Mouse (Mus musculus) heart, embryonic 11.5 days (tissue): ENCODE results near the gene Anapc15-ps. TPM values are rescaled to one million over a fixed set of nuclear protein-coding genes. Genes with fewer than 3 reads are reported as not detected.
"Not testable (repeated sequence)": the region's sequence is repeated elsewhere in the genome, so short reads cannot be mapped to it uniquely, and the experiment has no call there.

Experiments
- ATAC-seq: fragments of 200-750 bp; cut with Nextera tagmentation; replicated peaks from 2 replicates; pipeline ENCODE4 v1.8.0; 2017; ENCODE audit warnings: moderate library complexity; ENCODE audit not compliant: insufficient number of reproducible peaks, low FRiP score, low TSS enrichment
- H3K27ac ChIP-seq: fragments of 300-500 bp; sonication (generic); 2 replicates; pipeline ENCODE4 v1.5.1; 2014; ENCODE audit warnings: mild to moderate bottlenecking, low read depth, low read length
- H3K27me3 ChIP-seq: fragments of 300-500 bp; sonication (generic); 2 replicates; pipeline ENCODE4 v1.6.1; 2014; ENCODE audit warnings: mild to moderate bottlenecking, low read length, mixed read lengths; ENCODE audit not compliant: control insufficient read depth, insufficient read depth
- H3K36me3 ChIP-seq: fragments of 300-500 bp; sonication (generic); 2 replicates; pipeline ENCODE4 v1.6.1; 2014; ENCODE audit warnings: mild to moderate bottlenecking, low read length, moderate library complexity, mixed read lengths; ENCODE audit not compliant: control insufficient read depth, insufficient read depth
- H3K4me1 ChIP-seq: fragments of 300-500 bp; sonication (generic); 2 replicates; pipeline ENCODE4 v1.6.1; 2014; ENCODE audit warnings: low read length; ENCODE audit not compliant: control insufficient read depth, insufficient read depth
- H3K4me2 ChIP-seq: fragments of 300-500 bp; sonication (generic); 2 replicates; pipeline ENCODE4 v1.6.1; 2014; ENCODE audit warnings: mild to moderate bottlenecking, moderate library complexity
- H3K4me3 ChIP-seq: fragments of 300-500 bp; sonication (generic); 2 replicates; pipeline ENCODE4 v1.5.1; 2014; ENCODE audit warnings: low read depth, low read length
- H3K9ac ChIP-seq: fragments of 300-500 bp; sonication (generic); 2 replicates; pipeline ENCODE4 v1.6.1; 2014; ENCODE audit warnings: mild to moderate bottlenecking, low read depth, low read length, moderate library complexity
- H3K9me3 ChIP-seq: fragments of 300-500 bp; sonication (generic); replicated peaks from 2 replicates; pipeline ENCODE4 v1.6.1; 2016; ENCODE audit warnings: low read length; ENCODE audit not compliant: control insufficient read depth
- WGBS: fragments of 180-500 bp; shearing (Covaris S2); extraction: QIAGEN DNeasy Blood & Tissue Kit; methylation state at CpG from one replicate; pipeline ENCODE4 v1.1.7; 2014; ENCODE audit not compliant: insufficient replicate concordance; 5-methylcytosine and 5-hydroxymethylcytosine counted together
- polyA plus RNA-seq: library from polyadenylated mRNA; unstranded; fragments of >200 nt; fragmentation: Nextera tagmentation; extraction: Ambion mirVana; gene quantifications from 2 replicates; pipeline ENCODE4 v1.2.1, GENCODE M21; 2014

Gene Anapc15-ps
- polyA plus RNA-seq, 1 experiment from 2014 or later: not detected

DNA sequence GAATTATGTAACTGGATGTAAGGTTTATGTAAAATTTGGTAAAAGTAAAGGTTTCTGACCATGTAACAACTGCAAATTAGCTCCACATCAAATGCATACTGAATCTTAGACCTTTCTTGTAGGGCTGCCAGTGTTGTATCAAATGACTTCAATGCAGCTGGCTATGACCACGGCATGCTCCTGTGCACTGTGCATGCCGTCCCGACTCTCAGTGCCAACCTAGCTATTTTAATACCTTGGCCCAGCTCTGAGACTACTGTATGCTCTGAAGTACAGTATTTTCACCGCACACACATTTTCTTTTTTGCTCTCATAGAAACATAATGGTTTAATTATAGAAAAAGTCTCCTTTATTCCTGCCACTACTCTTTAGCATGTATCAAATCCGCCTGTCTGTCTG lies 31.9 kb downstream of the Anapc15-ps start:
- Histone ChIP-seq H3K4me1 (no peaks in the 10 kb centered on the region), H3K36me3 (no peaks in the 10 kb centered on the region), H3K9ac (no peak overlapping the region), H3K27me3 (no peaks in the 10 kb centered on the region), H3K27ac (no peak overlapping the region), H3K4me3 (no peak overlapping the region), H3K4me2 (no peak overlapping the region), H3K9me3 (no peaks in the 10 kb centered on the region)
- 84% methylated on average over 5 of the region's 5 CpGs for WGBS
- no peak for ATAC-seq

DNA sequence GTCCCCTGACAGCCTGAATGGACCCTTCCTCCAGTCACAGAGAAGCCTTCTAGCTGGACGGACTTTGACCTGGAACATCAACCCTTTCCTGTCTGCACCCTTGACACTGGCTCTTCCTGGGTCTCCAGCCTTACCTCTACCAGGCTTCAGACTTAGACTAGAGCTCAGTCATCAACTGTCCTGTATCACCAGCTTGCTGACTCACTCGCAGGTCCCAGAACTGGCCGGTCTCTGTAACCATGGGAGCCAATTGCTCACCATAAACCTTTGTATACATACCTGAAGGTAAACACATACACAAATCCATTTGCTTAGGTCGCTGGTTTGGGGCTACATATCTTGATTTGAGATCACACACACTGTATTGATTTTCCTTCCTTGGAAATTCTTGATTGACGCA lies 33.8 kb downstream of the Anapc15-ps start:
- ATAC-seq: no peak

DNA sequence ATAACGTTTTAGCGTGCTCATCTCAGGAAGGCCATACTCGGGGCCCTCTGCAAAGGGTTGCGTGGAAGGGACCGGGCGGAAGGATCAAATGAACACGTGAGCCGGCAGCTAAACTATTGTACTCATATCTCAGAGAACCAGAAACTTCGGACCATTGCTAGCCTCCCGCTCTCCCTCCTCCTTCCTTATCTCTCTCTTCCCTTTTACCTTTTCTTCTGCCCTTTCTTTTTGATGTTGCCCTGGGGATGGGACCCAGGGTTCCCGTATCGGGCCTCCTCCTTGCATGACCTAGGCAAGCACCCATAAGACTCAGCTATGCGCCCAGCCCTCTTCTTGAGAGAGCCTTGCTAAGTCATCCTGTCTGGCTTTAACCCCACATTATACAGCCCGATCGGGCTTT lies 38.5 kb downstream of the Anapc15-ps start:
- no peaks in the 10 kb centered on the region for H3K4me1 ChIP-seq
- no peak overlapping the region for H3K9ac ChIP-seq
- peak overlapping the region; percentile 66 for H3K27ac ChIP-seq
- H3K4me2 ChIP-seq: no peak overlapping the region
- H3K36me3 ChIP-seq: no peaks in the 10 kb centered on the region
- no peaks in the 10 kb centered on the region for H3K9me3 ChIP-seq
- ATAC-seq: peak; percentile 88
- H3K27me3 ChIP-seq: no peaks in the 10 kb centered on the region
- WGBS: 63% methylated on average over 15 of the region's 15 CpGs
- H3K4me3 ChIP-seq: no peak overlapping the region

More for the DNA sequence above, 33.8 kb downstream of the Anapc15-ps start:
- no peaks in the 10 kb centered on the region for H3K27me3 ChIP-seq
- no peak overlapping the region for H3K27ac ChIP-seq
- H3K9ac ChIP-seq: no peak overlapping the region
- no peaks in the 10 kb centered on the region for H3K9me3 ChIP-seq
- no peaks in the 10 kb centered on the region for H3K4me1 ChIP-seq
- H3K4me2 ChIP-seq: no peak overlapping the region
- 70% methylated on average over 5 of the region's 5 CpGs for WGBS
- no peak overlapping the region for H3K4me3 ChIP-seq
- no peaks in the 10 kb centered on the region for H3K36me3 ChIP-seq

DNA sequence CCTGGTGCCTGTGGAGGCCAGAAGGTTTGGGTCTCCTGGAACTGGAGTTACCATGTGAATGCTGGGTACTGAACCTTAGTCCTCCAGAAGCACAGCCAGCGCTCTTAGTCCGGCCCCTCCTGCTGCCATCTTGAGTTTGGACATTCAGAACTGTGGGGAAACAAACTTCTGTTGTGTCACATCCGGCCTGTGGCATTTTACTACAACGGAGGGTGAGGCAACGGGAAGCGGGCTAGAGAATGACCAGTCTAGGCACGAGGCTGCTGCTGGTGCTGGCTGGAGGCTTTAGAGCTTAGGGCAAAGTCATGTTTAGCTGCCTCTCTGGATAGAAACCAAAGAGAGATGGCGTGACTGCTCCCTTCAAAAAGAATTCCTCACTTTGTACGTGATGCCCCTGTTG lies 39.0 kb downstream of the Anapc15-ps start:
- H3K27me3 ChIP-seq: no peaks in the 10 kb centered on the region
- no peaks in the 10 kb centered on the region for H3K36me3 ChIP-seq
- peak overlapping the region; percentile 66 for H3K27ac ChIP-seq
- H3K4me1 ChIP-seq: no peaks in the 10 kb centered on the region
- H3K9me3 ChIP-seq: no peaks in the 10 kb centered on the region
- no peak for ATAC-seq
- 0 out of 2 replicates have a peak overlapping the region, but pooled peaks have one; percentile 1 for H3K9ac ChIP-seq
- H3K4me2 ChIP-seq: no peak overlapping the region
- no peak overlapping the region for H3K4me3 ChIP-seq
- 67% methylated on average over 9 of the region's 9 CpGs for WGBS

DNA sequence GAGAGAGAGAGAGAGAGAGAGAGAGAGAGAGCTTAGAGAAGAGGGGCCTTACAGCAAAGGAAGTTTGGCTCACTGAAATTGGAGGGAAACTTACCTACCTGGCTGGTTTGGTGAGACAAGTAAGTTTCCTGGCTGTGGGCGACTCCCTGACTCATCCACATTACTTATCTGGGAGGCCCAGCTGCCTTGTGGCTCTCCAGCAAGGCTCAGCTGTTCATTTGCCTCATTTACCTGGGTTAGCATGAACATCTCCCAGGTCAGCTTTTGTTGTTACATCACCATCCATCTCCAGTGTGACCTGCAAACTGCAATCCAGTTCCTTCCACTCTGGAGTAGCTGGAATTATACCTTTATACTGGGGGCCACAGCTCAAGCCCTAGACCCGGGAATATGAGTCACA lies 41.7 kb downstream of the Anapc15-ps start:
- no peaks in the 10 kb centered on the region for H3K27me3 ChIP-seq
- H3K4me3 ChIP-seq: no peak overlapping the region
- no peaks in the 10 kb centered on the region for H3K36me3 ChIP-seq
- 0 out of 2 replicates have a peak, but pooled peaks have one; percentile 69 for ATAC-seq
- no peaks in the 10 kb centered on the region for H3K4me1 ChIP-seq
- no peaks in the 10 kb centered on the region for H3K9me3 ChIP-seq
- no peak overlapping the region for H3K9ac ChIP-seq
- peak overlapping the region; percentile 84 for H3K27ac ChIP-seq
- H3K4me2 ChIP-seq: no peak overlapping the region
- 67% methylated on average over 2 of the region's 2 CpGs for WGBS

GRCm38 (mm10) chr10:95630726-95631345 lies 42.4 kb downstream of the Anapc15-ps start:
- H3K4me2 ChIP-seq: peak overlapping the region; percentile 48; the same call in 1 of the 2 replicates
- H3K4me1 ChIP-seq: no peaks in the 10 kb centered on the region
- peak overlapping the region; percentile 39; the same call in 1 of the 2 replicates for H3K9ac ChIP-seq
- no peak overlapping the region for H3K4me3 ChIP-seq
- peak overlapping the region; percentile 84 for H3K27ac ChIP-seq
- H3K9me3 ChIP-seq: no peaks in the 10 kb centered on the region
- WGBS: 79% methylated on average over 10 of the region's 10 CpGs
- ATAC-seq: no peak
- no peaks in the 10 kb centered on the region for H3K27me3 ChIP-seq
- no peaks in the 10 kb centered on the region for H3K36me3 ChIP-seq

DNA sequence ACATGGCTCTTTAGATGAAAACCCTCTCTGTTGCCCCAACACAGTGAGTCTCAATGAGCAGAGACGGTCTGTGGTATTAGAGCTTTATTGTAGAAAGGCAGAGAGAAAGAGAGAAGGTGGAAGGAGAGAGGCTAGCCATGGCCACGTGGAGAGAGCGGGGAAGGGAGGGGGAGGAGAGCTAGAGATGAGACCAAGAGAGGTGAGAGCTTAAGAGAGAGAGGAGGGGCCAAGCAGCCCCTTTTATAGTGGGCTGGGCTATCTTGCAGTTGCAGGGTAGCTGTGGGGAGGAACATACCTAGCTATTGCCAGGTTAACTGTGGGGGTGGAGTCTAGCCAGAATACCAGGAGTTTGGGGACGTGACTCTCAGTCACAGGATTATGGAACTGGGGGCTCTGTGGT lies 43.1 kb downstream of the Anapc15-ps start:
- Histone ChIP-seq H3K9ac (0 out of 2 replicates have a peak overlapping the region, but pooled peaks have one; percentile 58), H3K27ac (peak overlapping the region; percentile 84), H3K4me2 (peak overlapping the region; percentile 6; the same call in 1 of the 2 replicates)
- H3K4me3 ChIP-seq, H3K9me3 ChIP-seq, H3K36me3 ChIP-seq, H3K4me1 ChIP-seq, H3K27me3 ChIP-seq: not testable (repeated sequence)
- WGBS: 81% methylated on average over 4 of the region's 4 CpGs
- peak; percentile 51; the same call in 1 of the 2 replicates for ATAC-seq

DNA sequence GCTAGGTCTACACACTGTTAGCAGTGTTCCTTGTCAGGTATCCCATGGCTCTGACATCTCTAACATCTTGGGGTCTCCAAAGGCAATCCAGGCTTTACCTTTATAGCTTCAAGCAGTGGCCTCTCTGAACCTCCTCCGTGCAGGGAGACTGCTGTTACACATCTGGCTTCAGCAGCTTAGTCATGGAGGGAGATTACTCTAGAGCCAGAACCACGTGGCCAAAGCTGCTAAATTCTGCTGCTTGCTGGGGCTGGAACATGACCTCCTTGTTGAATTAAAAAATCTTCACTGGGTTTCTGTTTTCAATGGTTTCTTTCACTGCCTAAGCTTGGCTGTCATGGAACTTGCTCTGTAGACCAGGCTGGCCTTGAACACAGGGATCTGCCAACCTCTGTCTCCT lies 44.9 kb downstream of the Anapc15-ps start:
- H3K27me3 ChIP-seq: no peaks in the 10 kb centered on the region
- no peak for ATAC-seq
- H3K27ac ChIP-seq: no peak overlapping the region
- WGBS: 61% methylated on average over 2 of the region's 2 CpGs
- H3K4me2 ChIP-seq: no peak overlapping the region
- H3K9me3 ChIP-seq: no peaks in the 10 kb centered on the region
- H3K9ac ChIP-seq: no peak overlapping the region
- no peak overlapping the region for H3K4me3 ChIP-seq
- no peaks in the 10 kb centered on the region for H3K36me3 ChIP-seq
- H3K4me1 ChIP-seq: peaks cover 7% of the 10 kb centered on the region

DNA sequence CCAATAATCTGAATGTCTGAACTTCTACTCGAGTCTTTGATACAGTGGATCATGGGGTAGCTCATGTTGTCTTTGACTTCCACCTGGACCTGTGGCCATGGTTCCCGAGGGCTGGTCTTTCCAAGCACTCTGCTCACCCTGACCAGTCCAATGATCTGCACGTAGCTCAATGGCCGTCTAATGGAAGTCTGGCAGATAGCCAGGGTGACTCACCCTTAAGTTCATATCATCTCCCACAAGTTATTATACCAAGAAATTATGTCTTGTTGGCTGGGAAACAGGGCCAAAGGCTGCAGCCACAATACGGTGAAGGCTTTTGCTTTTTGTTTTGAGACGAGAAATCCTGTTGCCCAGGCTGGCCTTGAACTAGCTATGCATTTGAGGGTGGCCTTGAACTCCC lies 45.9 kb downstream of the Anapc15-ps start:
- no peak overlapping the region for H3K4me2 ChIP-seq
- H3K9ac ChIP-seq: no peak overlapping the region
- no peaks in the 10 kb centered on the region for H3K9me3 ChIP-seq
- H3K27me3 ChIP-seq: no peaks in the 10 kb centered on the region
- 80% methylated on average over 6 of the region's 6 CpGs for WGBS
- no peaks in the 10 kb centered on the region for H3K36me3 ChIP-seq
- H3K4me3 ChIP-seq: no peak overlapping the region
- no peak overlapping the region for H3K27ac ChIP-seq
- peaks cover 12% of the 10 kb centered on the region for H3K4me1 ChIP-seq
- no peak for ATAC-seq
